Mouse (Mus musculus) granulocyte monocyte progenitor cell, adult 5-6 weeks (primary cell): Measurements from ENCODE around the gene Spata22. TPM values are rescaled to one million over a fixed set of nuclear protein-coding genes. Genes with fewer than 3 reads are reported as not detected.

Experiments
- total RNA-seq, 2 experiments: library from RNA; stranded (forward) in 1 of 2; stranded (reverse) in 1 of 2; fragments of 200-712, 200-1000 nt in 1 of 2; fragments of >200 nt in 1 of 2; fragmentation: Nextera tagmentation in 1 of 2; gene quantifications; 2 replicates each; pipeline ENCODE4 v1.2.3; 2014 to 2017

Spata22 gene
- total RNA-seq, 2 experiments from 2014 or later: not detected

Other genes with a start within 250 kb of the Spata22 start
- gene Itgae, start 239.2 kb upstream of the Spata22 start, total RNA-seq (2014; fragmentation: Nextera tagmentation): 0.68 TPM in 1 of 2 replicates, not detected in the other
- gene Itgae, start 239.2 kb upstream of the Spata22 start, total RNA-seq (2017): 0.77 TPM in 1 of 2 replicates, not detected in the other
- gene Haspin, start 191.4 kb upstream of the Spata22 start, total RNA-seq (2014; fragmentation: Nextera tagmentation): 15.6 and 18.7 TPM in 2 replicates
- 20.5 and 23.0 TPM in 2 replicates for gene Haspin, start 191.4 kb upstream of the Spata22 start, total RNA-seq (2017)
- gene P2rx5, start 169.3 kb upstream of the Spata22 start, total RNA-seq (2014; fragmentation: Nextera tagmentation): not detected in 2 replicates
- gene P2rx5, start 169.3 kb upstream of the Spata22 start, total RNA-seq (2017): not detected in 2 replicates
- gene Emc6, start 152.7 kb upstream of the Spata22 start, total RNA-seq (2014; fragmentation: Nextera tagmentation): 71.0 and 77.9 TPM in 2 replicates
- 50.7 and 76.5 TPM in 2 replicates for gene Emc6, start 152.7 kb upstream of the Spata22 start, total RNA-seq (2017)
- gene Tax1bp3, start 152.7 kb upstream of the Spata22 start, total RNA-seq (2014; fragmentation: Nextera tagmentation): 10.4 and 19.9 TPM in 2 replicates
- gene Tax1bp3, start 152.7 kb upstream of the Spata22 start, total RNA-seq (2017): 6.3 and 11.7 TPM in 2 replicates
- 24.7 and 26.8 TPM in 2 replicates for gene Ctns, start 130.7 kb upstream of the Spata22 start, total RNA-seq (2014; fragmentation: Nextera tagmentation)
- 15.6 and 17.5 TPM in 2 replicates for gene Ctns, start 130.7 kb upstream of the Spata22 start, total RNA-seq (2017)
- 1.8 and 1.9 TPM in 2 replicates for gene Shpk, start 130.3 kb upstream of the Spata22 start, total RNA-seq (2014; fragmentation: Nextera tagmentation)
- 1.8 and 3.1 TPM in 2 replicates for gene Shpk, start 130.3 kb upstream of the Spata22 start, total RNA-seq (2017)
- not detected in 2 replicates for gene Trpv1, start 95.4 kb upstream of the Spata22 start, total RNA-seq (2014; fragmentation: Nextera tagmentation)
- gene Trpv1, start 95.4 kb upstream of the Spata22 start, total RNA-seq (2017): not detected in 2 replicates
- not detected in 2 replicates for gene Trpv3, start 62.4 kb upstream of the Spata22 start, total RNA-seq (2014; fragmentation: Nextera tagmentation)
- not detected in 2 replicates for gene Trpv3, start 62.4 kb upstream of the Spata22 start, total RNA-seq (2017)
- not detected in 2 replicates for gene Aspa, start 145 bp upstream of the Spata22 start, total RNA-seq (2014; fragmentation: Nextera tagmentation)
- gene Aspa, start 145 bp upstream of the Spata22 start, total RNA-seq (2017): 0.62 and 1.9 TPM in 2 replicates
- gene Gm49340, start within 50 bp of the Spata22 start, total RNA-seq (2014; fragmentation: Nextera tagmentation): not detected in 2 replicates
- gene Gm49340, start within 50 bp of the Spata22 start, total RNA-seq (2017): not detected in 2 replicates
- gene Olfr20, start 21.0 kb downstream of the Spata22 start, total RNA-seq (2014; fragmentation: Nextera tagmentation): not detected in 2 replicates
- gene Olfr20, start 21.0 kb downstream of the Spata22 start, total RNA-seq (2017): not detected in 2 replicates
- not detected in 2 replicates for gene Olfr376, start 41.5 kb downstream of the Spata22 start, total RNA-seq (2014; fragmentation: Nextera tagmentation)
- gene Olfr376, start 41.5 kb downstream of the Spata22 start, total RNA-seq (2017): not detected in 2 replicates
- gene Olfr1, start 69.9 kb downstream of the Spata22 start, total RNA-seq (2014; fragmentation: Nextera tagmentation): not detected in 2 replicates
- not detected in 2 replicates for gene Olfr1, start 69.9 kb downstream of the Spata22 start, total RNA-seq (2017)
- gene Olfr378, start 98.7 kb downstream of the Spata22 start, total RNA-seq (2014; fragmentation: Nextera tagmentation): not detected in 2 replicates
- gene Olfr378, start 98.7 kb downstream of the Spata22 start, total RNA-seq (2017): not detected in 2 replicates
- gene Olfr380, start 127.8 kb downstream of the Spata22 start, total RNA-seq (2014; fragmentation: Nextera tagmentation): not detected in 2 replicates
- gene Olfr380, start 127.8 kb downstream of the Spata22 start, total RNA-seq (2017): not detected in 2 replicates
- not detected in 2 replicates for gene Olfr381, start 161.9 kb downstream of the Spata22 start, total RNA-seq (2014; fragmentation: Nextera tagmentation)
- gene Olfr381, start 161.9 kb downstream of the Spata22 start, total RNA-seq (2017): not detected in 2 replicates
- gene Olfr382, start 187.5 kb downstream of the Spata22 start, total RNA-seq (2014; fragmentation: Nextera tagmentation): not detected in 2 replicates
- gene Olfr382, start 187.5 kb downstream of the Spata22 start, total RNA-seq (2017): not detected in 2 replicates